Mouse (Mus musculus): ENCODE measurements at regions not wholly inside any gene's neighbourhood (a gene's known extent, or its start where the extent isn't known, plus 50 kb on each side); places are given as distances from the start of the nearest gene placed in this dataset.

DNA sequence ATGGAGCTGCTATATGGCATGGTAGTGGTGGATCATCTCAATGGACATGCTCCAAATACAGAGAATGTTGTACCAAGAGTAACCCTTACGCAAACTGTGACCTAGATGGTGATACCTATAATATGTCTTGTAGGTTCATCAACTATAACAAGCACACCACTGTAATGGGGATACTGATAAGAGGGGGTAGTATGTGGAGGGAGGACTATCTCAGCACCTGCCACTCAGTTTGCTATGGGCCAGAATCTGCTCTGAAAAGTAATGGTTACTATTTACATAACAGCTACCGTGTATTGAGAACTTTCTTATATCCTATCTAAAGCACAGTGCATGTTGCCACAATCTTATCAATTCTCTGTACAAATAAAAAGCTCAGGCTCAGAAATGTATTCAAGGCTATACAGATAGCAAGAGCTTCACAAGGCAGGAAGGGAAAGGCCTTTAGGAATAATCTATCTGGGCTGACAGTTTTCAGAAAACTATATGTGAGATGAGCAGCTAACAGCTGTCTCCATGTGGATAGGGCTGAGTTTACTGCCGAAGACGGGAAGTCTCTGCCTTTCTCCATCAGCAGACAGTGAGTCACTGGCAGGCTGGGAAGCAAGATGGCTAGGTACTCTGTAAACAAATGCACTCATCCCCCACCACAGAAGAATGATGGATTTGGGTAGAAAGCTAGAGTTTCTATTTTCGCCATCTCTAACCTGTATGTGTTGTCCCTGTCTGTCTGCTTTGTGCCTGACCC lies 77.1 kb upstream of the Nck2 start:
- Histone ChIP-seq H3K4me2 (ENCODE audit: low read depth) (no peak overlapping the region), H3K27ac (ENCODE audit: low read depth, low read length) (no peak overlapping the region), H3K4me1 (ENCODE audit: insufficient read depth) (no peaks in the 10 kb centered on the region), H3K9me3 (ENCODE audit: low read length) (no peaks in the 10 kb centered on the region), H3K27me3 (ENCODE audit: insufficient read depth, low read length) (no peaks in the 10 kb centered on the region), H3K9ac (no peak overlapping the region), H3K36me3 (ENCODE audit: insufficient read depth) (no peaks in the 10 kb centered on the region), H3K4me3 (ENCODE audit: low read depth, low read length) (no peak overlapping the region)
- 88% methylated on average over 5 of the region's 5 CpGs for WGBS
- TF ChIP-seq CTCF (IDR thresholded peaks at IDR 0.05; ENCODE audit: low read depth) = no peak
- DNase-seq (no peak), ATAC-seq (no peak)

DNA sequence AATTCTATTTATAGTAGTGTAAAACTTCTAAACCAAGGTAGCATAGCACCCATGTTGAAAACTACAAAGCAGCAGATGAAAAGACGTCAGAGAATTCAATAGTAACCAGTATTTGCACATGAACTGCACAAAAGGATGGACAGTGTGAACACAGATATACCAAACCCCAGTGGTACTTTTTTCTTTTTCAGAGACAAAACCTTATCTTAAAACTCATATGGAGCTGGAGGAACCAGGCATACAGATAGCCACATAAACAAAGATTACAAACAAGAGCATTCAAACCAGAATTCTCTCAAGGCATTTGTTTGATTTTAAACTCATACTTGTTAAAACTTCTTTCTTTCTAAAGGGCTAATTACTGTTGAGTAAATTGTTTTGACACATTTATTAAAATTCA lies 72.5 kb upstream of the Nck2 start:
- no peaks in the 10 kb centered on the region for H3K9me3 ChIP-seq (ENCODE audit: low read length)
- no peak for ATAC-seq
- no peak overlapping the region for H3K4me2 ChIP-seq (ENCODE audit: low read depth)
- H3K36me3 ChIP-seq (ENCODE audit: insufficient read depth) = no peaks in the 10 kb centered on the region
- H3K4me1 ChIP-seq (ENCODE audit: insufficient read depth) = no peaks in the 10 kb centered on the region
- no peak for DNase-seq
- H3K4me3 ChIP-seq (ENCODE audit: low read depth, low read length) = no peak overlapping the region
- no peaks in the 10 kb centered on the region for H3K27me3 ChIP-seq (ENCODE audit: insufficient read depth, low read length)
- WGBS = 67% methylated on average over 1 of the region's 1 CpGs
- no peak overlapping the region for H3K9ac ChIP-seq
- no peak for TF ChIP-seq CTCF (IDR thresholded peaks at IDR 0.05; ENCODE audit: low read depth)
- no peak overlapping the region for H3K27ac ChIP-seq (ENCODE audit: low read depth, low read length)

DNA sequence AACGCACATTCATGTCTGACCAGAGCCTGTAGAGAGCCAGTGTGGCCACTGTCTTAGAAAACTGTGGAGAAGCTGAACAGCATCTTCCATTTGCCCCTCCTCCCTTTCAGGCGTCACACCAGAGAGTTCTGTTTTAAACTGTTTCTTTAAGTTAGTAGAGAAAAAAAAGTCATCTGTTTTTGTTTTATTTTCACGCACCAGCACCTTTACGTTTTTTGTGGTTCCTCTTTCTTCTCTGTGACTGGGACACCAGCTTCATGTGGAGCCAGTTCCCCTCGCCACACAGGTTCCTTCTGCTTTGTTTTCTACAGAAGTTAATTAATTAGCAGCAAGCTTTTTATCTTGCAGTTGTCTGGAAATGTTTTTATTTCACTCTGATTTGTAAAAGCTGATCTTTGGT lies 69.4 kb upstream of the Nck2 start:
- Histone ChIP-seq H3K9ac (no peak overlapping the region), H3K4me1 (ENCODE audit: insufficient read depth) (no peaks in the 10 kb centered on the region), H3K27me3 (ENCODE audit: insufficient read depth, low read length) (no peaks in the 10 kb centered on the region), H3K4me3 (ENCODE audit: low read depth, low read length) (no peak overlapping the region), H3K9me3 (ENCODE audit: low read length) (no peaks in the 10 kb centered on the region), H3K36me3 (ENCODE audit: insufficient read depth) (no peaks in the 10 kb centered on the region), H3K27ac (ENCODE audit: low read depth, low read length) (no peak overlapping the region), H3K4me2 (ENCODE audit: low read depth) (no peak overlapping the region)
- 47% methylated on average over 5 of the region's 5 CpGs for WGBS
- no peak for TF ChIP-seq CTCF (IDR thresholded peaks at IDR 0.05; ENCODE audit: low read depth)
- DNase-seq (no peak), ATAC-seq (no peak)

DNA sequence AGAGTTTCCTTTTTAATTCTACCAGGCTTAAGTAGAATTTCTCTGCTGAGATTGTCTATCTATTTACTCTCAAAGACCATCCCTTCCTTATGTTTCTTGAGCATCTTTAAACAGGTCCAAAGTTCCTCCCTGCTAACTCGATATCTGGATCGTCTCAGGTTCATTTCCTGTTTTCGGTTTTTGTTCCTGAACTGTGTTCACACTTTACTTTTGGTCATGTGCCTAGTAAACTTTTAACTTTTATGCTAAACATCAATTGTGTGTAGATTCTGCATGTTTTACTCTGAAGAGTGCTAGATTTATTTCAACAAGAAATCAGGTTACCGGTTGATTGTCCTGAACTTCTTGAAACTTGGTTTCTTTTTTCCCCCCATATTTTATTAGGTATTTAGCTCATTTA lies 68.5 kb upstream of the Nck2 start:
- no peak for TF ChIP-seq CTCF (IDR thresholded peaks at IDR 0.05; ENCODE audit: low read depth)

DNA sequence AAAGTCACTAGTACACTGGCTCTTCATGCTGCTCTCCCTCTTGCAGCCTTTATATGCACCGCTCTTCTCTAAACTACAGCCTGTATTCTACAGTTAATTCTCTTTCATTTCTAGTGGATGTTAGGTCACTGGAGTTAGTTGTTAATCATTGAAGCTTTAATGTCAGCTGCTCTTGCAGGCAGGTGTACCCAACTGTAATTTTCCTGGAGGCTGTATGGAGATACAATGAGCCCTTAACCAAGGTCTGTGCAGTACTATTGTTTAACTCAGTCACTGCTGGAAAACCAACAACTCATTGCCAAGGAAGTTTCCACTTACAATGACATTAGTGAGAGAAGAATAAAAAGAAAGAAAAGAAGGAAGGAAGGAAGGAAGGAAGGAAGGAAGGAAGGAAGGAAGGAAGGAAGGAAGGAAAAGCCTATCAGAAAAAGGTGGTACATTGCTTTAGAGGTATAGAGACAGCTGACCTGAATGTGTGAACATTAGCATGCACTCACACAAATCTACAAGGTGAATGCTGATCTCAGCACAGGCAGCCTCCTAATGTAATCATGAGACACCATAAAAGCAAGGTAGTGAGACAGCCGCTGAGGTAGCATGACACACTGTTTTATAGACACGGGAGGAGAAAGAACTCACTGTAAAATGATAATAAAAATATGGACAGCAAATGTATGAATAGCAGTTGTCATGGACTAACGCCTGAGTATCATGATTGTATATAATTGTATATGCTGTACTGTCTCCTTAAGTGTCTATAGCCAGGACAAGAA lies 66.7 kb upstream of the Nck2 start:
- H3K27ac ChIP-seq (ENCODE audit: low read depth, low read length) = no peak overlapping the region

More for the DNA sequence above, 68.5 kb upstream of the Nck2 start:
- no peak overlapping the region for H3K4me3 ChIP-seq (ENCODE audit: low read depth, low read length)
- H3K36me3 ChIP-seq (ENCODE audit: insufficient read depth) = no peaks in the 10 kb centered on the region
- ATAC-seq (no peak), DNase-seq (no peak)
- 93% methylated on average over 4 of the region's 4 CpGs for WGBS
- H3K27me3 ChIP-seq (ENCODE audit: insufficient read depth, low read length) = no peaks in the 10 kb centered on the region
- H3K27ac ChIP-seq (ENCODE audit: low read depth, low read length) = no peak overlapping the region
- H3K4me1 ChIP-seq (ENCODE audit: insufficient read depth) = no peaks in the 10 kb centered on the region
- no peak overlapping the region for H3K9ac ChIP-seq
- H3K4me2 ChIP-seq (ENCODE audit: low read depth) = no peak overlapping the region
- no peaks in the 10 kb centered on the region for H3K9me3 ChIP-seq (ENCODE audit: low read length)

DNA sequence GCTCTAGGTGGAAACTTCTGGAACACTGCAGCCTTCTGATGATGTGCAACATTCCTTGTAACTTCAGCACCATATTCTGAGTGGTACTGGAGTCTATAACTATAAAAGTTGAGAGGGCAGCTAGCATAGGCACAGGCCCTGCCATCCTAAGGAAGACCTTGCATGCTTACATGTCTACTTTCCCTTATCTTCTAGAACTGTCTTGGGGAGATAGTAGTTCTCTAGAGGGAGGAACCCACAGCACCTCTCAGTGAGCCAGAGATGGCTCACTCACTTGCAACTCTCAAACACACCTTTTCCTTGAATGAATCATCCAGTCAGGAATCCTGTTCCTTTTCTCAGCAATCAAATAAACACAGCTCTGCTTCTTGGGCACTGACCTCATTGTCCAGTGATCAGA lies 59.4 kb upstream of the Nck2 start:
- no peaks in the 10 kb centered on the region for H3K36me3 ChIP-seq (ENCODE audit: insufficient read depth)
- TF ChIP-seq CTCF (IDR thresholded peaks at IDR 0.05; ENCODE audit: low read depth) = no peak
- no peaks in the 10 kb centered on the region for H3K9me3 ChIP-seq (ENCODE audit: low read length)
- no peaks in the 10 kb centered on the region for H3K27me3 ChIP-seq (ENCODE audit: insufficient read depth, low read length)
- no peak overlapping the region for H3K4me2 ChIP-seq (ENCODE audit: low read depth)
- no peak for ATAC-seq
- no peaks in the 10 kb centered on the region for H3K4me1 ChIP-seq (ENCODE audit: insufficient read depth)
- no peak overlapping the region for H3K27ac ChIP-seq (ENCODE audit: low read depth, low read length)
- no peak overlapping the region for H3K9ac ChIP-seq
- no peak for DNase-seq
- no peak overlapping the region for H3K4me3 ChIP-seq (ENCODE audit: low read depth, low read length)

More for the DNA sequence above, 66.7 kb upstream of the Nck2 start:
- TF ChIP-seq CTCF (IDR thresholded peaks at IDR 0.05; ENCODE audit: low read depth) = no peak
- Histone ChIP-seq H3K4me3 (ENCODE audit: low read depth, low read length) (no peak overlapping the region), H3K4me1 (ENCODE audit: insufficient read depth) (no peaks in the 10 kb centered on the region), H3K4me2 (ENCODE audit: low read depth) (no peak overlapping the region), H3K36me3 (ENCODE audit: insufficient read depth) (no peaks in the 10 kb centered on the region), H3K9ac (no peak overlapping the region), H3K27me3 (ENCODE audit: insufficient read depth, low read length) (no peaks in the 10 kb centered on the region), H3K9me3 (ENCODE audit: low read length) (no peaks in the 10 kb centered on the region)
- 94% methylated on average over 4 of the region's 4 CpGs for WGBS
- ATAC-seq = no peak
- DNase-seq = no peak

DNA sequence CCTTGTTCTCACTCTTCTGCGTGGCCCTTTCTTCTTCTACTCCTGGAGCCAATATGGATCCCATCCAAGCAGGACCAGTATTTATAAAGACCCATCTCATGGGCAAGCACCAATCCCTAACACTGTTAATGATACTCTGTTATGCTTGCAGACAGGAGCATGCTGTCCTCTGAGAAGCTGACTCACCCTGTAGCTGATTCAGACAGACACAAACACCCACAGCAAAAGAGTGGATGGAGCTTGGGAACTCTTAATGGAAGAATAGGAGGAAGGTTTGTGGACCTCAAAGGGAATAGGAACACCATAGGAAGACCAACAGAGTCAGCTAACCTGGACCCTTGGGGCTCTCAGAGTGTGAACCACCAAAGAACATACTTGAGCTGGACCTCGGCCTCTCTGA lies 50.3 kb upstream of the Nck2 start:
- Histone ChIP-seq H3K36me3 (ENCODE audit: insufficient read depth) (no peaks in the 10 kb centered on the region), H3K9me3 (ENCODE audit: low read length) (no peaks in the 10 kb centered on the region), H3K4me3 (ENCODE audit: low read depth, low read length) (no peak overlapping the region), H3K27ac (ENCODE audit: low read depth, low read length) (no peak overlapping the region), H3K4me1 (ENCODE audit: insufficient read depth) (no peaks in the 10 kb centered on the region), H3K4me2 (ENCODE audit: low read depth) (no peak overlapping the region), H3K27me3 (ENCODE audit: insufficient read depth, low read length) (no peaks in the 10 kb centered on the region), H3K9ac (no peak overlapping the region)
- ATAC-seq = no peak
- no peak for DNase-seq
- TF ChIP-seq CTCF (IDR thresholded peaks at IDR 0.05; ENCODE audit: low read depth) = no peak
- 97% methylated on average over 2 of the region's 2 CpGs for WGBS
